Mouse (Mus musculus): ENCODE data around the gene Arl6ip5. TPM values are rescaled to one million over a fixed set of nuclear protein-coding genes. Genes with fewer than 3 reads are reported as not detected.

Gene Arl6ip5
- polyA plus RNA-seq, 1 experiment from 2014 or later, result 91.9 TPM

DNA sequence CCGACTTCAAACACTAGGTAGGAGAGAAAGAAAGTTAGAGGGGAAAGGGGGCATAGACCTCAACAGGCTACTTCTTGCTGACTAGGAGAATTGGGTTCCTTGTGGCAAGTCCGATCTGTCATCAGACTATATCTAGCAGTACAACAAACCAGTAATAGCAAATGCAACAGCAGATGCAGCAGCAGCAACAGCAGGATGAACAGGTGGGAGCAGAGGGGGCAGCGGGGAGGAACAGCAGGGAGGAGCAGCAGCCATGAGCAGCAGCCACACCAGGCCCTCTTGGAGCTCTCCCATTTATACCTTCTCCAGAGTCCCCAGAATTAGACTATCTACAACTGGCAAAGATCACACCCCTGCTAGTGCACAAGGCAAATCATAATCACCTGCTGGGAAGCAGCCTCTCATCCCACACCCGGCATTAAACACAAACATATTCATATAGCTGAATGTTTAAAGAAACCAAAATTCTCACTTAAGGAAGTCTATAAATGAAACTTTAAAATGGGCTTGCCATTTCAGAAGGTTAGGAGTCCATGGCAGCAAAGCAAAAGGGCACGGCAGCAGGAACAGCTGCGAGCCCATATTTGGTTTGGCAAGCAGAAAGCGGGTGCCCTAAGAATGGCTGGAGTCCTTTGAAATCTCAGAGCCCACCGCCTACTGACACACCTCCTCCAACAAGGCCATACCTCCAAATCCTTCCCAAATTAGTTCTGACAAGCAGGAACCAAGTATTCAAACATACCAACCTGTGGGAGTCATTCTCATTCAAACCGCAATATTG, 16.8 kb downstream of the Arl6ip5 start:
- TF ChIP-seq CTCF (IDR thresholded peaks at IDR 0.05) (no peak), EP300 (IDR thresholded peaks at IDR 0.05) (no peak)
- H3K9ac ChIP-seq (replicated peaks; ENCODE audit: low read depth), result no peak overlapping the region
- H3K4me3 ChIP-seq (ENCODE audit: low read depth, low read length), result no peak overlapping the region
- WGBS, result 96% methylated on average over 9 of the region's 9 CpGs
- H3K27me3 ChIP-seq (replicated peaks; ENCODE audit: insufficient read depth, low read length), result no peaks in the 10 kb centered on the region
- H3K4me1 ChIP-seq (ENCODE audit: insufficient read depth, low read depth, low read length), result no peaks in the 10 kb centered on the region
- H3K36me3 ChIP-seq (ENCODE audit: insufficient read depth, low read length), result peaks cover 19% of the 10 kb centered on the region
- no peak overlapping the region for H3K27ac ChIP-seq (ENCODE audit: low read length)
- H3K9me3 ChIP-seq (ENCODE audit: low read length), result no peaks in the 10 kb centered on the region
- H3K4me2 ChIP-seq (replicated peaks; ENCODE audit: low read depth, low read length), result no peak overlapping the region
- DNase-seq (ENCODE audit: low spot score) (no peak), ATAC-seq (no peak)

DNA sequence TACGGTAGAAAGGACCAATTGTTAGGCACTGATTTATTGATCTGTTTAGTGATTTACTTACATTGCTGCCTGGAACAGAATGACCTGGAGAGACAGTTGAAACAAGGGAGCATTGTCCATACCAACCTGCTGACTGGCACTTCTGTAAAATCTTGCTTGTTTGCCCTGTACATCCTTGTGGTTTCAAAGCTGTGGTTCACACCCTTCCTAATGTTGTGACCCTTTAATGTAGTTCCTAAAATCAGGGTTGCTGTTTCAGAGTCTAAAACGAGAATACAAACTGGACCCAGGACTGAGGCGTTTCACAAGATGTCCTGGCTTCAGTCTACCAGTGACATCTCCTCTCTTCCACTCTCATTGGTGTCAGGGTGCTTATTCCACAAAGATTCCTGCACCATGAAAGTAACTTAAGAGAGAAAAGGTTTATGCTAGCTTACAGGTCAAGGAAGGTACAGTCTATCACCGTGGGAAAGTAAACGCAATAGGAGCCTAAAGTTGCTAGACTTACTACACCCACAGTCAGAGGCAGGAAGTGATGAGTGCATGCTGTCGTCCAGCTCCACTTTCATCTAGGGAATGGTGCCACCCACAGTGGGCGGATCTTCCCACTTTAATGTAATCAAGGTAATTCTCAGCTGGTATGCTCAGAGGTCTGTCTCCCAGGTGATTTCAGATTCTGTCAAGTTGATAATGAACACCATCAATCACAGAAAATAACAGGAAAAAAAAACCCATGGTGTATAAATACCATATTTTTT, 24.6 kb downstream of the Arl6ip5 start:
- TF ChIP-seq CTCF (IDR thresholded peaks at IDR 0.05) (no peak), EP300 (IDR thresholded peaks at IDR 0.05) (no peak)
- Histone ChIP-seq H3K4me3 (ENCODE audit: low read depth, low read length) (no peak overlapping the region), H3K4me2 (replicated peaks; ENCODE audit: low read depth, low read length) (no peak overlapping the region), H3K9ac (replicated peaks; ENCODE audit: low read depth) (no peak overlapping the region), H3K27me3 (replicated peaks; ENCODE audit: insufficient read depth, low read length) (no peaks in the 10 kb centered on the region), H3K36me3 (ENCODE audit: insufficient read depth, low read length) (peaks cover 18% of the 10 kb centered on the region), H3K9me3 (ENCODE audit: low read length) (no peaks in the 10 kb centered on the region), H3K27ac (ENCODE audit: low read length) (no peak overlapping the region), H3K4me1 (ENCODE audit: insufficient read depth, low read depth, low read length) (no peaks in the 10 kb centered on the region)
- ATAC-seq, result no peak
- WGBS, result 78% methylated on average over 7 of the region's 7 CpGs
- no peak for DNase-seq (ENCODE audit: low spot score)

DNA sequence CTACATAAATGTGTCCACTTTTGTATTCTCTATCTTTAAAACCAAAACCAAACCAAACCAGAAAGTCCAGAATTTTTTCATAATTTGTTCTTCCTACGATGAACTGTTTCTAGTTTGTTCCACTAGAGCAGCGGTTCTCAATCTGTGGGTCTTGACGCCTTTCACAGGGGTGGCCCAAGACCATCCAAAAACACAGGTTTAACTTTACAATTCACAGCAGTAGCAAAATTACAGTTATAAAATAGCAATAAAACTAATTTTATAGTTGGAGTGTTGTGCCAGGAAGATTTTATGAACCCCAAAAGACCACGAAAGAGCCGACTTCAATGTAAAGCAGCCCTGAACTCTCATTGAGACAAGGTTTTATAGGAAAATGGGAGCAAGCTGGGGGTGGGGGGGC, 25.6 kb downstream of the Arl6ip5 start:
- Histone ChIP-seq H3K4me1 (ENCODE audit: insufficient read depth, low read depth, low read length) (no peaks in the 10 kb centered on the region), H3K36me3 (ENCODE audit: insufficient read depth, low read length) (peaks cover 9% of the 10 kb centered on the region), H3K9me3 (ENCODE audit: low read length) (no peaks in the 10 kb centered on the region), H3K4me2 (replicated peaks; ENCODE audit: low read depth, low read length) (no peak overlapping the region), H3K9ac (replicated peaks; ENCODE audit: low read depth) (no peak overlapping the region), H3K27ac (ENCODE audit: low read length) (no peak overlapping the region), H3K27me3 (replicated peaks; ENCODE audit: insufficient read depth, low read length) (no peaks in the 10 kb centered on the region), H3K4me3 (ENCODE audit: low read depth, low read length) (no peak overlapping the region)
- ATAC-seq (no peak), DNase-seq (ENCODE audit: low spot score) (no peak)
- TF ChIP-seq EP300 (IDR thresholded peaks at IDR 0.05), result no peak
- TF ChIP-seq CTCF (IDR thresholded peaks at IDR 0.05), result no peak
- WGBS, result 96% methylated on average over 5 of the region's 5 CpGs

DNA sequence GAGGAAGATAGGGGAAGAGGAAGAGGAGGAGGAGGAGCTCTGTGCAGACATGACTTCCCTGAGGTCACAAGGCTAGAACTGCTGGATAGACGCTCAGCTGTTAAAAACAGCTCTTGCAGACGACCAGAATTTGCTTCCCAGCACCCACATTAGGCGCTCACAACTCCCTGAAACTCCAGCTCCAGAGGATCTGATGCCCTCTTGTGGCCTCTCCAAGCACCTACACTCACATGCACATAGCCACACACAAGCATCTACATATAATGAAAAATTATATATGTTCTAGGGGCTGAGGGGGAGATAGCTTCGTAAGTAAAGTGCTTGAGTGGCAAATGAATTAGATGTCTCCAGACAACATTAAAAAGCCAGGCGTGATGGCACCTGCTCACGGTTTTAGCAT, 28.9 kb downstream of the Arl6ip5 start:
- H3K4me3 ChIP-seq (ENCODE audit: low read depth, low read length), result no peak overlapping the region
- no peak for ATAC-seq
- no peaks in the 10 kb centered on the region for H3K27me3 ChIP-seq (replicated peaks; ENCODE audit: insufficient read depth, low read length)
- no peaks in the 10 kb centered on the region for H3K36me3 ChIP-seq (ENCODE audit: insufficient read depth, low read length)
- no peak overlapping the region for H3K27ac ChIP-seq (ENCODE audit: low read length)
- WGBS, result 89% methylated on average over 6 of the region's 6 CpGs
- no peaks in the 10 kb centered on the region for H3K9me3 ChIP-seq (ENCODE audit: low read length)
- DNase-seq (ENCODE audit: low spot score), result no peak
- no peak overlapping the region for H3K4me2 ChIP-seq (replicated peaks; ENCODE audit: low read depth, low read length)
- H3K4me1 ChIP-seq (ENCODE audit: insufficient read depth, low read depth, low read length), result no peaks in the 10 kb centered on the region
- peak; percentile 22 for TF ChIP-seq CTCF (IDR thresholded peaks at IDR 0.05)
- no peak for TF ChIP-seq EP300 (IDR thresholded peaks at IDR 0.05)
- no peak overlapping the region for H3K9ac ChIP-seq (replicated peaks; ENCODE audit: low read depth)

DNA sequence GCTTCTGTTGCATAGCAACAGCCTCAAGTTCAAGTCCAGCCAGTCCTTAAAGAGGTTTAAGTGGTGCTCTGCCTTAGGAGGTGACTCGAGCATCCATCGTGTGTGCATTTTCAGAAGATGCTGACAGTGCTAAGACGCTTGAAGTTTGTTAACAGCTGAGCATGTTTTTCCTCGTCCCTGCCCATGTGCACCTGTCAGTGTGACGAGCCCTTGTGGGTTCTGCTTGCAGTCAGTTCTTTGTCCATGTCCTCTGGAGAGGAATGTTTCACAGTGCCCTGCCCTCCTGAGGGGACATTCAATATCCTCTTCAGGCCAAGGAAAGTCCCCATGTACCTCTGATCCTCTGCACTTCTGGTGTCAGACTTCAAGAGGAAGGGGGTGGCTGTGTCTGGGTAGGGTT, 29.6 kb downstream of the Arl6ip5 start:
- Histone ChIP-seq H3K27ac (ENCODE audit: low read length) (no peak overlapping the region), H3K4me1 (ENCODE audit: insufficient read depth, low read depth, low read length) (no peaks in the 10 kb centered on the region), H3K9ac (replicated peaks; ENCODE audit: low read depth) (no peak overlapping the region), H3K4me2 (replicated peaks; ENCODE audit: low read depth, low read length) (no peak overlapping the region), H3K36me3 (ENCODE audit: insufficient read depth, low read length) (no peaks in the 10 kb centered on the region), H3K27me3 (replicated peaks; ENCODE audit: insufficient read depth, low read length) (no peaks in the 10 kb centered on the region), H3K4me3 (ENCODE audit: low read depth, low read length) (no peak overlapping the region), H3K9me3 (ENCODE audit: low read length) (no peaks in the 10 kb centered on the region)
- WGBS, result 71% methylated on average over 5 of the region's 5 CpGs
- DNase-seq (ENCODE audit: low spot score) (no peak), ATAC-seq (no peak)
- TF ChIP-seq CTCF (IDR thresholded peaks at IDR 0.05) (no peak), EP300 (IDR thresholded peaks at IDR 0.05) (no peak)

DNA sequence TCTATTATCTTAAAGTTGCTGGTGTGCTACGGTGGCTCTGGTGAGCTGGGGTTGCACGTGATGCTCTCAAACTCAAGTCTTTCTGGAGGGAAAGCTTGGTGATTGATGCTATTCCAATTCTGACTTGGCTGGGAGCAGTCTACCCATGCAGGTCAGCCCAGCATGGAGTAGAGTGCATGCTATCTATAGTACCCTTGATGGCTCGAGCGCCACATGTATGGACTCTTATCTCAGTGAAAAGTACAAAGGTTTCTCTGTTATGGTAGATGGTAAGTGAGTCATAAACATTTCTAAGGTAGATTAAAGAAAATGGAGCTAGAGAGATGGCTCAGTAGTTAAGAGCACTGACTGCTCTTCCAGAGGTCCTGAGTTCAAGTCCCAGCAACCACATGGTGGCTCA, 32.0 kb downstream of the Arl6ip5 start:
- Histone ChIP-seq H3K9me3 (ENCODE audit: low read length) (no peaks in the 10 kb centered on the region), H3K4me2 (replicated peaks; ENCODE audit: low read depth, low read length) (no peak overlapping the region), H3K4me1 (ENCODE audit: insufficient read depth, low read depth, low read length) (no peaks in the 10 kb centered on the region), H3K27me3 (replicated peaks; ENCODE audit: insufficient read depth, low read length) (no peaks in the 10 kb centered on the region), H3K27ac (ENCODE audit: low read length) (no peak overlapping the region), H3K4me3 (ENCODE audit: low read depth, low read length) (no peak overlapping the region), H3K9ac (replicated peaks; ENCODE audit: low read depth) (no peak overlapping the region), H3K36me3 (ENCODE audit: insufficient read depth, low read length) (no peaks in the 10 kb centered on the region)
- WGBS, result 77% methylated on average over 4 of the region's 4 CpGs
- TF ChIP-seq EP300 (IDR thresholded peaks at IDR 0.05) (no peak), CTCF (IDR thresholded peaks at IDR 0.05) (no peak)
- DNase-seq (ENCODE audit: low spot score), result no peak
- ATAC-seq, result no peak
